Mouse (Mus musculus): ENCODE measurements at regions not wholly inside any gene's neighbourhood (a gene's known extent, or its start where the extent isn't known, plus 50 kb on each side); places are given as distances from the start of the nearest gene placed in this dataset.

- 58% methylated on average over 6 of the region's 6 CpGs for WGBS
- H3K27me3 ChIP-seq (ENCODE audit: control insufficient read depth, insufficient read depth, low read length): no peaks in the 10 kb centered on the region
- H3K9ac ChIP-seq (ENCODE audit: low read depth, low read length): no peak overlapping the region
- no peaks in the 10 kb centered on the region for H3K79me2 ChIP-seq (ENCODE audit: control insufficient read depth, insufficient read depth, low read length)
- no peaks in the 10 kb centered on the region for H3K4me1 ChIP-seq (ENCODE audit: control insufficient read depth, insufficient read depth, low read length)
- TF ChIP-seq CTCF (IDR thresholded peaks at IDR 0.05; ENCODE audit: low read depth, low read length) (no peak), POLR2A (IDR thresholded peaks at IDR 0.05; ENCODE audit: extremely low read depth, insufficient read depth, low read length) (no peak)
- H3K36me3 ChIP-seq (ENCODE audit: control insufficient read depth, insufficient read depth, low read length): no peaks in the 10 kb centered on the region
- H3K27ac ChIP-seq (replicated peaks; ENCODE audit: insufficient read depth, low read depth, low read length): no peak overlapping the region
- no peak for DNase-seq (ENCODE audit: extremely low read depth, low read depth, low spot score)
- no peak overlapping the region for H3K4me3 ChIP-seq (ENCODE audit: insufficient read depth, low read depth, low read length)
Measured at GRCm38 (mm10) chr7:82112046-82112445, 61.6 kb upstream of the Sh3gl3 start.

DNA sequence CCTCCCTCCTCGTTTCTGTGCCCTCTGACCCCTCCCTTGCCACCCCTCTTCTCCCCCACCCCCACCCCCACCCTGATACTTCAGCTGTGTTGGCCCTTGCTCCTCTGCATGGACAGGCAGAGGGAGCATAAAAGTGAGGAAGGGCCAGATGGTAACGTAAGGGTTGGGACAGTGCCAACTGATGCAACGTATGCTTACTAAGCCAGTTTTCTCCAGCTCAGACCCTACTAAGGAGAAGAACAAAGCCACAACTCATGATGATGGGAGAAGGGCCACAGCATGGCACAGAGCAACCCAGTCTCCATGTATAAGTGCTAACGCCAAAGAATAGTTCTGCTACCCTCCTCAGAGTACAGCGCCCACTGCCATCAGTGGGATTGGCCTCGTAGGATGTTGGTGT is 58.0 kb upstream of the Sh3gl3 start:
- Histone ChIP-seq H3K36me3 (ENCODE audit: control insufficient read depth, insufficient read depth, low read length) (no peaks in the 10 kb centered on the region), H3K27me3 (ENCODE audit: control insufficient read depth, insufficient read depth, low read length) (no peaks in the 10 kb centered on the region), H3K4me3 (ENCODE audit: insufficient read depth, low read depth, low read length) (no peak overlapping the region), H3K4me1 (ENCODE audit: control insufficient read depth, insufficient read depth, low read length) (no peaks in the 10 kb centered on the region), H3K9ac (ENCODE audit: low read depth, low read length) (no peak overlapping the region), H3K79me2 (ENCODE audit: control insufficient read depth, insufficient read depth, low read length) (no peaks in the 10 kb centered on the region), H3K27ac (replicated peaks; ENCODE audit: insufficient read depth, low read depth, low read length) (no peak overlapping the region)
- DNase-seq (ENCODE audit: extremely low read depth, low read depth, low spot score): no peak
- no peak for TF ChIP-seq CTCF (IDR thresholded peaks at IDR 0.05; ENCODE audit: low read depth, low read length)
- TF ChIP-seq POLR2A (IDR thresholded peaks at IDR 0.05; ENCODE audit: extremely low read depth, insufficient read depth, low read length): no peak
- WGBS: 83% methylated on average over 6 of the region's 6 CpGs

DNA sequence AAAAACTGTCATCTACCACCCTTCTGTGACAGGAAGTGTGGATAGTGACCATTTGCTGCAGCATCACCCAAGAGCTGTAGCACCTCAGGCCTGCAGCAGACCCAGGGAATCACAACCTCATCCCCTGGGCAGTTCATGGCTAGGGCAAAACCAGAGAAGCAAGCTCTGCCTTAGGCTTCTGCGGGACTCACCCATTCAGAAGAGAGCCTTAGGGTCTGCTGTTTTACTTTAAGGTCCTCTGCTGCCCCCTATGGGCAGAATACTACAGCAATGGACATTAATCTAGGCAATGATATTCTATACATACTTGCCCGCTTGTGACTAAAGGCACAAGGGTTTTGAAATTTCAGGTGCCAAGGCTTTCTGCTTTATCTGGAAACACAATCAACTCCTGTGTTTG is 54.4 kb upstream of the Sh3gl3 start:
- Histone ChIP-seq H3K79me2 (ENCODE audit: control insufficient read depth, insufficient read depth, low read length) (no peaks in the 10 kb centered on the region), H3K36me3 (ENCODE audit: control insufficient read depth, insufficient read depth, low read length) (no peaks in the 10 kb centered on the region), H3K4me3 (ENCODE audit: insufficient read depth, low read depth, low read length) (no peak overlapping the region), H3K4me1 (ENCODE audit: control insufficient read depth, insufficient read depth, low read length) (no peaks in the 10 kb centered on the region), H3K27ac (replicated peaks; ENCODE audit: insufficient read depth, low read depth, low read length) (no peak overlapping the region), H3K27me3 (ENCODE audit: control insufficient read depth, insufficient read depth, low read length) (no peaks in the 10 kb centered on the region), H3K9ac (ENCODE audit: low read depth, low read length) (no peak overlapping the region)
- no peak for TF ChIP-seq POLR2A (IDR thresholded peaks at IDR 0.05; ENCODE audit: extremely low read depth, insufficient read depth, low read length)
- TF ChIP-seq CTCF (IDR thresholded peaks at IDR 0.05; ENCODE audit: low read depth, low read length): no peak
- peak; percentile 30 for DNase-seq (ENCODE audit: extremely low read depth, low read depth, low spot score)
- 9% methylated on average over 2 of the region's 2 CpGs for WGBS

DNA sequence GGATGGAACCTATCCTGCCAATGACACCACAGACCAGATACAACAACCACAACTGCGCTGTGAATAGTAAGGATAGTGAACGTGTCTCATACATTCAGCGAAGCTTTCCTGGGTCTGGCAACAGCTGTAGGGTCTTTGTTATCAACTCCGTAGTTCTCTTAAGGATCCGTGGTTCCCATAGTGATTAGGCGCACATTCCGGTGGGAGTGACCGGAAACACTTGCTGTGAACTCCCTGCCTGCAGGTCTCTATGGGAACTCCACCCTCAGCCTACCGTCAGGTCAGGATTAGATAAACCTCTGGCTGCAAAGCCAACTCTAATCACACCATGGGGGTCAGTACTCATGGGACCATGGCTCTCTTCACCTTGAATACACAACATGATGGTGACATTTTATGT is 53.8 kb upstream of the Sh3gl3 start:
- TF ChIP-seq CTCF (IDR thresholded peaks at IDR 0.05; ENCODE audit: low read depth, low read length) (no peak), POLR2A (IDR thresholded peaks at IDR 0.05; ENCODE audit: extremely low read depth, insufficient read depth, low read length) (no peak)
- Histone ChIP-seq H3K9ac (ENCODE audit: low read depth, low read length) (no peak overlapping the region), H3K27ac (replicated peaks; ENCODE audit: insufficient read depth, low read depth, low read length) (no peak overlapping the region), H3K4me1 (ENCODE audit: control insufficient read depth, insufficient read depth, low read length) (no peaks in the 10 kb centered on the region), H3K27me3 (ENCODE audit: control insufficient read depth, insufficient read depth, low read length) (no peaks in the 10 kb centered on the region), H3K4me3 (ENCODE audit: insufficient read depth, low read depth, low read length) (no peak overlapping the region), H3K36me3 (ENCODE audit: control insufficient read depth, insufficient read depth, low read length) (no peaks in the 10 kb centered on the region), H3K79me2 (ENCODE audit: control insufficient read depth, insufficient read depth, low read length) (no peaks in the 10 kb centered on the region)
- no peak for DNase-seq (ENCODE audit: extremely low read depth, low read depth, low spot score)
- 55% methylated on average over 9 of the region's 9 CpGs for WGBS

DNA sequence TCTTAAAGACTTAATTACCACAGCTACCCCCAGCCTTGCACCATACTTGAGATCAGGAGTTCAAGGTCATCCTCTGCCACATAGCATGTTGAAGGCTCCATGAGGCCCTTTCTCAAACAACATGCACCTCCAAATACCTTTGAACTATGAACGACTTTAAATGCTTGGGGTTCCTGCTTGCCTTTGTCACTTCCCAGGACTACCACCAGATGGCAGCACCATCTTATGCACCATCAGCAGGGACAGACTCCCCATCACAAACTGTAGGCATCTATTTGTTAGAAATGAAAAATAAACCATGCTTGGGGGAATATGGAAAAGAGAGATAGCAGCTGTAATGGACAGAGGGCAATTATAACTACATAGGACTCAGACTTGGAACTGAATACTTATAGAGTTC is 51.9 kb upstream of the Sh3gl3 start:
- WGBS: 0% methylated on average over 1 of the region's 1 CpGs
- TF ChIP-seq CTCF (IDR thresholded peaks at IDR 0.05; ENCODE audit: low read depth, low read length) (peak; percentile 77), POLR2A (IDR thresholded peaks at IDR 0.05; ENCODE audit: extremely low read depth, insufficient read depth, low read length) (no peak)
- DNase-seq (ENCODE audit: extremely low read depth, low read depth, low spot score): peak; percentile 43
- no peaks in the 10 kb centered on the region for H3K4me1 ChIP-seq (ENCODE audit: control insufficient read depth, insufficient read depth, low read length)
- H3K27ac ChIP-seq (replicated peaks; ENCODE audit: insufficient read depth, low read depth, low read length): no peak overlapping the region
- no peaks in the 10 kb centered on the region for H3K36me3 ChIP-seq (ENCODE audit: control insufficient read depth, insufficient read depth, low read length)
- no peaks in the 10 kb centered on the region for H3K27me3 ChIP-seq (ENCODE audit: control insufficient read depth, insufficient read depth, low read length)
- H3K4me3 ChIP-seq (ENCODE audit: insufficient read depth, low read depth, low read length): no peak overlapping the region
- no peaks in the 10 kb centered on the region for H3K79me2 ChIP-seq (ENCODE audit: control insufficient read depth, insufficient read depth, low read length)
- no peak overlapping the region for H3K9ac ChIP-seq (ENCODE audit: low read depth, low read length)
